Mouse (Mus musculus): ENCODE data around the gene Prdm1.

DNA sequence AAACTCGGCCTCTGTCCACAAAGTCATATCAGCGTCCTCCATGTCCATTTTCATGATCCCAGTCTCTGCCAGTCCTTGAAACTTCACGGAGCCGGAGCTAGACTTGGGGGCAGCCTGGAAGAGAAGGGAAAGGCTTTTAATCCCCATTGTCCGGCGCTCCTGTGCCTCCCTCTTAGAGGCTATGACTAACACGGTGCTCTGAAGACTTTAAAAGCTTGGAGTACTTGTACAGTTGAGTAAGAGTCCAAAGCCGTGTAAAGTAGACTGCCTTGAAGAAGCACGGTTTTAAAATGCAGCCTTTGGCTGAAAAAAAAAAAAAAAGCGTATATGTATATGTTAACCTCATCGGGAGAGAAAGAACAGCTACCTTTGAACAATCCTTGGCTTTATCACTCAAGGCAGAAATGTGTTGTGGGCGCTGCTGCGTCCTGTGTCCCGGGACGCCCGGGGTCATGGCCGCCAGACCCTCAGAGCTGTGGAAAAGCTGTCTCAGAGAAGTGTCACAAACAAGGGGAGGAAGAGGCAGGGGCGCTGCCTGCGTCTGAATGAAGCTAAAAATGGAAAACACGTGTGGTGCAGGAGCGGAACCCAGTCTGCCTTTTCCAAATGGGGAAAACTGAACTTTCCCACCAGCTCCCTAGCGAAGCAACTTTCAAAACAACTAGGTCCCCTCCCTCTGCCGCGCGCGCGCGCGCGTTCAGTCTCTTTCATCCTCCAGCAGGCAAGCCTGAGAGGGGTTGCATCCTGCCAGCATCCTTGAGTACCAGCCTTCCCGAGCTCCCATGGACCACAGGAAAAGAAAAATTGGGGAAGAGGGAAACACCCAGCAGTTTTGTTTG lies 71.3 kb downstream of the Prdm1 start:
- TF ChIP-seq CTCF (IDR thresholded peaks at IDR 0.05; ENCODE audit: insufficient read depth, low read depth, low read length) (no peak), POLR2A (IDR thresholded peaks at IDR 0.05; ENCODE audit: insufficient read depth, low read depth, low read length) (no peak)

Data from olfactory bulb, adult 2 months (tissue).